Mouse (Mus musculus) lung, embryonic 16.5 days (tissue): Measurements from ENCODE around the gene Gm11756. TPM values are rescaled to one million over a fixed set of nuclear protein-coding genes. Genes with fewer than 3 reads are reported as not detected.
"Not testable (repeated sequence)": the region's sequence is repeated elsewhere in the genome, so short reads cannot be mapped to it uniquely, and the experiment has no call there.

Experiments used
- ATAC-seq: fragments of 200-750 bp; cut with Nextera tagmentation; 2 replicates; pipeline ENCODE4 v1.8.0; 2017; ENCODE audit warnings: low read depth, mild to moderate bottlenecking, moderate library complexity
- H3K27ac ChIP-seq: fragments of 300-500 bp; sonication (generic); 2 replicates; pipeline ENCODE4 v1.5.1; 2014; ENCODE audit warnings: mild to moderate bottlenecking, control low read depth, low read length
- H3K27me3 ChIP-seq: fragments of 300-500 bp; sonication (generic); 2 replicates; pipeline ENCODE4 v1.6.1; 2014; ENCODE audit warnings: low read depth, low read length, mixed read lengths; ENCODE audit not compliant: control insufficient read depth, insufficient read depth
- H3K36me3 ChIP-seq: fragments of 300-500 bp; sonication (generic); 2 replicates; pipeline ENCODE4 v1.6.1; 2014; ENCODE audit warnings: low read length; ENCODE audit not compliant: control insufficient read depth, insufficient read depth
- H3K4me1 ChIP-seq: fragments of 300-500 bp; sonication (generic); replicated peaks from 2 replicates; pipeline ENCODE4 v1.6.1; 2014; ENCODE audit warnings: low read length, mixed read lengths; ENCODE audit not compliant: control insufficient read depth, insufficient read depth
- H3K4me2 ChIP-seq: fragments of 300-500 bp; sonication (generic); 2 replicates; pipeline ENCODE4 v1.6.1; 2014; ENCODE audit warnings: low read depth, low read length, control low read depth
- H3K4me3 ChIP-seq: fragments of 300-500 bp; sonication (generic); 2 replicates; pipeline ENCODE4 v1.5.1; 2014; ENCODE audit warnings: mild to moderate bottlenecking, low read length, control low read depth
- H3K9ac ChIP-seq: fragments of 300-500 bp; sonication (generic); 2 replicates; pipeline ENCODE4 v1.6.1; 2014; ENCODE audit warnings: low read length, control low read depth
- H3K9me3 ChIP-seq: fragments of 300-500 bp; sonication (generic); 2 replicates; pipeline ENCODE4 v1.6.1; 2016; ENCODE audit warnings: low read length; ENCODE audit not compliant: control insufficient read depth
- WGBS: fragments of 180-500 bp; shearing (Covaris S2); extraction: QIAGEN DNeasy Blood & Tissue Kit; methylation state at CpG from one replicate; pipeline ENCODE4 v1.1.7; 2014; 5-methylcytosine and 5-hydroxymethylcytosine counted together
- polyA plus RNA-seq: library from polyadenylated mRNA; unstranded; fragments of >200 nt; fragmentation: Nextera tagmentation; extraction: Ambion mirVana; gene quantifications from 2 replicates; pipeline ENCODE4 v1.2.1, GENCODE M21; 2015

The Gm11756 gene
- polyA plus RNA-seq: not detected in 2 replicates

DNA sequence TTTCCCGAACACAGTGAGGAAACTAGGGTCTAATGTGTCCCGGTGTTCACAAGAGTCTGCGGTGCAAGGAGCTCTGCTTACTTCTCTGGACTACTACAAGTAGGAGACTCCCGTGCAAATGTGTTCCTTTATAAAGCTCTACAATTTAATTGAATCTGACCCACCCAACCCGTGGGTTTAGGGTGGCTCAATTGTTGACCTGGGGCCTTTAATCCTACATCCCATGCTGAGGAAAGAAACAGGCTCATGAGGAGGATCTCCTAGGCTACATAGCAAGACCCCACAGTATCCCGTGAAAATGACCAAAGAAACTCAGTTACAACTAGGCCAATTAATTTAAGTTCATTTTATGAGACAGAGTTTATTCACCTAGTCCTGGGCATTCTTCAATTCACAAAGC is at the start of gene Gm11756:
Gm11756 (minus strand) TSS at position 101 of the 400 bp plus-strand sequence.
- WGBS: 79% methylated on average over 6 of the region's 6 CpGs
- H3K27ac ChIP-seq, H3K9ac ChIP-seq, H3K36me3 ChIP-seq, H3K4me3 ChIP-seq, H3K9me3 ChIP-seq, H3K27me3 ChIP-seq, H3K4me1 ChIP-seq, H3K4me2 ChIP-seq, ATAC-seq: not testable (repeated sequence)

DNA sequence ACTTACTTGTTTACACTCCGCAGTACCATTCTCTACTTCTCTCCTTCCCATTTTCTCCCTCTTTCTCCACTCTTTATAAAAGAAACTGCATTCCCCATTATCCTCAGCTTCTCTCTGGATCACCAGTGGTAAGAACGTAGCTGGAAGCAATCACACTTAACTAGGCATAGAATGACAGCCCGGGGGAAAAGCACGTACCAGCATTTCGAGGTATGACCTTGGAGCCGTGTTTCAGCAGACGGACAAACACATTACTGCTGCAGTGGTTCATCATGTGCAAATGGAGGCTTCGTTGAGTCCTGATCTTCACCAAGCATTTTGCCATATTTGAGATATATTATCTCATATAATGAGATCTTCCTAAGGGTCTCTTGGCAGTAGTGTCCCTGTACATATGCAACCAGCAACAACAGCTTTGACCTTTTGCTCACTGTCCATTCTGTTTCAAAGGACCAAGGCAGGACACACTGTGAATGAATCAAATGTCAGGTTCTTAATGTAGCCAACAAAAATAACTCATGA is 29.9 kb upstream of the Gm11756 start, which contains the start of gene 2310002L09Rik:
2310002L09Rik (minus strand) TSS at position 472 of the 522 bp plus-strand sequence.
- ATAC-seq: no peak
- Histone ChIP-seq H3K36me3 (no peaks in the 10 kb centered on the region), H3K4me2 (no peak within 1 kb of the TSS), H3K4me3 (no peak within 1 kb of the TSS), H3K9me3 (no peaks in the 10 kb centered on the region), H3K4me1 (no peaks in the 10 kb centered on the region), H3K9ac (no peak within 1 kb of the TSS), H3K27me3 (no peaks in the 10 kb centered on the region), H3K27ac (no peak within 1 kb of the TSS)
- 83% methylated on average over 8 of the region's 8 CpGs for WGBS

DNA sequence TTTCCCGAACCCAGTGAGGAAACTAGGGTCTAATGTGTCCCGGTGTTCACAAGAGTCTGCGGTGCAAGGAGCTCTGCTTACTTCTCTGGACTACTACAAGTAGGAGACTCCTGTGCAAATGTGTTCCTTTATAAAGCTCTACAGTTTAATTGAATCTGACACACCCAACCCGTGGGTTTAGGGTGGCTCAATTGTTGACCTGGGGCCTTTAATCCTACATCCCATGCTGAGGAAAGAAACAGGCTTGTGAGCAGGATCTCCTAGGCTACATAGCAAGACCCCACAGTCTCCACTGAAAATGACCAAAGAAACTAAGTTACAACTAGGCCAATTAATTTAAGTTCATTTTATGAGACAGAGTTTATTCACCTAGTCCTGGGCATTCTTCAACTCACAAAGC is 14.7 kb downstream of the Gm11756 start, which contains the start of gene Gm13871:
Gm13871 (minus strand) TSS at position 101 of the 400 bp plus-strand sequence.
- not testable (repeated sequence) for H3K9me3 ChIP-seq, H3K4me3 ChIP-seq, ATAC-seq, H3K9ac ChIP-seq, H3K4me1 ChIP-seq, H3K4me2 ChIP-seq, H3K36me3 ChIP-seq, H3K27ac ChIP-seq, H3K27me3 ChIP-seq
- WGBS: no CpG with 5 or more reads among the region's 4 CpGs

DNA sequence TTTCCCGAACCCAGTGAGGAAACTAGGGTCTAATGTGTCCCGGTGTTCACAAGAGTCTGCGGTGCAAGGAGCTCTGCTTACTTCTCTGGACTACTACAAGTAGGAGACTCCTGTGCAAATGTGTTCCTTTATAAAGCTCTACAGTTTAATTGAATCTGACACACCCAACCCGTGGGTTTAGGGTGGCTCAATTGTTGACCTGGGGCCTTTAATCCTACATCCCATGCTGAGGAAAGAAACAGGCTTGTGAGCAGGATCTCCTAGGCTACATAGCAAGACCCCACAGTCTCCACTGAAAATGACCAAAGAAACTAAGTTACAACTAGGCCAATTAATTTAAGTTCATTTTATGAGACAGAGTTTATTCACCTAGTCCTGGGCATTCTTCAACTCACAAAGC is 29.5 kb downstream of the Gm11756 start, which contains the start of gene Gm11757:
Gm11757 (minus strand) TSS at position 101 of the 400 bp plus-strand sequence.
- H3K9me3 ChIP-seq, ATAC-seq, H3K27me3 ChIP-seq, H3K4me3 ChIP-seq, H3K4me2 ChIP-seq, H3K4me1 ChIP-seq, H3K9ac ChIP-seq, H3K36me3 ChIP-seq, H3K27ac ChIP-seq: not testable (repeated sequence)
- WGBS: no CpG with 5 or more reads among the region's 4 CpGs

DNA sequence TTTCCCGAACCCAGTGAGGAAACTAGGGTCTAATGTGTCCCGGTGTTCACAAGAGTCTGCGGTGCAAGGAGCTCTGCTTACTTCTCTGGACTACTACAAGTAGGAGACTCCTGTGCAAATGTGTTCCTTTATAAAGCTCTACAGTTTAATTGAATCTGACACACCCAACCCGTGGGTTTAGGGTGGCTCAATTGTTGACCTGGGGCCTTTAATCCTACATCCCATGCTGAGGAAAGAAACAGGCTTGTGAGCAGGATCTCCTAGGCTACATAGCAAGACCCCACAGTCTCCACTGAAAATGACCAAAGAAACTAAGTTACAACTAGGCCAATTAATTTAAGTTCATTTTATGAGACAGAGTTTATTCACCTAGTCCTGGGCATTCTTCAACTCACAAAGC is 44.4 kb downstream of the Gm11756 start, which contains the start of gene Gm11758:
Gm11758 (minus strand) TSS at position 101 of the 400 bp plus-strand sequence.
- H3K4me3 ChIP-seq, H3K9ac ChIP-seq, H3K27ac ChIP-seq, H3K36me3 ChIP-seq, H3K27me3 ChIP-seq, H3K9me3 ChIP-seq, ATAC-seq, H3K4me1 ChIP-seq, H3K4me2 ChIP-seq: not testable (repeated sequence)
- no CpG with 5 or more reads among the region's 4 CpGs for WGBS

Other genes with a start within 250 kb of the Gm11756 start
- gene Gm428, start 237.2 kb downstream of the Gm11756 start, polyA plus RNA-seq: not detected in 2 replicates
- gene Rasef, start 129.8 kb downstream of the Gm11756 start, polyA plus RNA-seq: 4.7 and 4.9 TPM in 2 replicates
- gene Gm11758, start 44.5 kb downstream of the Gm11756 start, polyA plus RNA-seq: not detected in 2 replicates
- gene Gm11757, start 29.6 kb downstream of the Gm11756 start, polyA plus RNA-seq: not detected in 2 replicates
- not detected in 2 replicates for gene Gm13871, start 14.8 kb downstream of the Gm11756 start, polyA plus RNA-seq
- gene 2310002L09Rik, start 30.1 kb upstream of the Gm11756 start, polyA plus RNA-seq: 0.39 and 1.1 TPM in 2 replicates
- 0.63 and 0.70 TPM in 2 replicates for gene Frmd3, start 92.7 kb upstream of the Gm11756 start, polyA plus RNA-seq